Mouse (Mus musculus): ENCODE data around the gene Gm20388. TPM values are rescaled to one million over a fixed set of nuclear protein-coding genes. Genes with fewer than 3 reads are reported as not detected.

Gm20388 gene
- total RNA-seq, 1 experiment from 2014 or later: 35.7 TPM

DNA sequence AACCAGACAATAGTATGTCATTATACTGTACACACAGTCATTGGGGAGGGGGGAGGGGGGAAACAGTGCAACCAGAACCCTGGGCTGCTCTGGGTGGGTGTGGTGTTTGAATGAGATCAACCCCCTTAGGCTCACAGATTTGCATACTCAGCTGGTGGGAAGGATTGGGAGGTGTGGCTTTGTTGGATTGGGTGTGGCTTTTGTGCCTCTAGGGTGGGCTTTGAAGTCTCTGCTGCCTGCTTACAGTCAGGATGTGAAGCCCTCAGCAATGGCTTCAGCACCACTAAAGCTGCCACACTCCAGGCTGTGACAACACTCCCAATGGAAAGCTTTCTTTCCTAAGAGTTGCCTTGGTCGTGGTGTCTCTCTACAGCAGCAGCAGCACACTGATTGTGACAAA lies 1976.9 kb downstream of the Gm20388 start:
- ATAC-seq (replicated peaks; ENCODE audit: low read depth, poor library complexity, severe bottlenecking): no peak

DNA sequence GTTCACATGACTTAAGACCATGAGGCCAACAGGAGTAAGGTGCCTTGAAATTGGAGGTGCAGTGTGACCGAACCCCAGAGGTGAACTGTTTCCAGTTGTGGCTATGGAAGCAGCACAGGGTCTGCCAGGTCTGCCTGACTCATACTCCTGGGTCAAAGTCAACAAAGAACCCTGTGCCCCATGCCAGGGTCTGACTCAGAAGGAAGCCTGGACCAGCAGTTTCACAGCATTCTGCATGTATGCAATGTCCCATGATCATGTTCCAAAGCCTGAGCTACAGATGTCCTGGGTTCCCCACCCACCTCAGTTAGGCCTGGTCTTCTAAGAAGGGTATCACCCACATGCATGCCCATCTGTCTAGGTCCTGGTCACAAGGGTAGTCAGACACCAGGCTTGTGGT lies 1978.7 kb downstream of the Gm20388 start:
- ATAC-seq (replicated peaks; ENCODE audit: low read depth, poor library complexity, severe bottlenecking): no peak

DNA sequence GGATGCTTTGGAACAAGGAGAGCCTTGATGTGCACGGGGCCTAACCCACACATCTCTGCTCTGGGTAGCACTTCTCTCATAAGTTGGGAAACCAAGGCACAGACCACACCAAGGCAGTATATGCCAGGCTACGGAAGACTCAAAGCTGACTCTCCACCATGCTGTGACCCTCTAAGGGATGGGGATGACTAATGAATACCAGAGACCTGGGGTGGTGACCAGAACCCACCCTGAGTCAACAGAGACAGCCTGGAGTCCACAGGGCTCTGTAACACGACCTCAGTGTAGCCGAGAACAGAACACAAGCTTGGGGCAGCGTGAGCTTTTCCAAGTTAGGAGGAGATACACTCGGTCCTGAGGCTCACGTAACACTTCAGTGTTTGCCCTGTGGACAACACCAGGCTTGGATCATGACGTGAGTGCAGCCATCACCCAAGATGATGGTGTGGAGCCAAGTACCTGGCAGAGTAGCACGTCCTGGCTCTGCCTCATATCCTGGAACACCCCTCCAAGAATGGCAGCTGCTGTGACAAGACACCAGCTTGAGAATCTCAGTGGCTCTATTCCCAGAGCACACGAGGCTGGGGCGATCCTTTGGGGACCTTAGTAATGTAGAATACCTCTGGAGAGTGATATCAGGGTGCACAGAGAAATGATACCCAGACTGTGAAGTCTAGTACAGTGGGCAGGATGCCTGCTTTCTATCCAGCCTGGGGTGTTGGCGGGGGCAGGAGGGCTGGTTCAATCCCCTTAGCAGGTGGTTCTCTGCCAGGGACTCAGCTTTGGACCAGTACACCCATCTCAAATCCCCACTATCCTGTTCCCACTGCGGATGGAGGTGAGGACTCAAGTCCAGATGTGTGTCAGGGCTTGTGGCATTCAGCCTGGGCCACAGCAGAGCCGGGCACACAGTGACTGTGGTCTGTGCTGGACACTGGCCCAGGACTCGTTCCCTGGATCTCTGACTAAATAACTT lies 1979.5 kb downstream of the Gm20388 start:
- no peak for ATAC-seq (replicated peaks; ENCODE audit: low read depth, poor library complexity, severe bottlenecking)

DNA sequence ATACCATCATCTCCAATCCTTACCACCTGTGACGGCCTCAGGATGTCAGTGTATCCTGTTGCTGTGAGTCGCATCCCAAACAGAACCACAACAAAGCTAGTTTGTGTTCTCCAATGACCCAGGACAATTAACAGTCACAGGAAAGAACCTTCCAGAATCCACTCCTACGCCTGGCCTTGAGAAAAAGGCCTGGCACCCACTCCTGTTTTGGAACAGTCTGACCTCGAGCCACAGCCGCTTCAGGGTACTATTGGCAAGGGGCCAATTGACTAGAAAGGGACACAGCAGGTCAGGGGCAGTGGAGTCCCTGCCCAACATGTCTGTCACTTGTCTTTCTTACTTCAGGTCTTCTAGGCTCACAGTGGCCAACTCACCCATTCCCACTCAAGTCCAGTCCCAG lies 1982.2 kb downstream of the Gm20388 start:
- ATAC-seq (replicated peaks; ENCODE audit: low read depth, poor library complexity, severe bottlenecking): no peak

DNA sequence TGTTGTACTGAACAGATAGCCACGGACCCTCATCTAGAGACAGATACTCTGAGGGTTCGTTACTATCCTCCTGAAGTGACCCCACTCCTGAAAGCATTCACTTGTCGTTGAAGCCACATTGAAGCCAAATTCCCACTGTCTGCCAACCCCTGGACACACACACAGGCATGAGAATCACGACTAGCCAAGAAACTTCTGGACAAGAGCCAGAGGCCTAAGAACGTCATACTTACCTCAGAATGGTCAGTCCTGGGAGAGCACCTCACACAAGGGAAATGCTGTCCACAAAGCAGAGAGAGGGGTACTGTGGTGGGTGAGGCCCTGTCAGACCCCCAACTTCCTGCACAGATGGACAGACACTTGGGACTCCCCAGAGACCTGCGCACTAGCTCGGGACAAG lies 1985.3 kb downstream of the Gm20388 start:
- no peak for ATAC-seq (replicated peaks; ENCODE audit: low read depth, poor library complexity, severe bottlenecking)

DNA sequence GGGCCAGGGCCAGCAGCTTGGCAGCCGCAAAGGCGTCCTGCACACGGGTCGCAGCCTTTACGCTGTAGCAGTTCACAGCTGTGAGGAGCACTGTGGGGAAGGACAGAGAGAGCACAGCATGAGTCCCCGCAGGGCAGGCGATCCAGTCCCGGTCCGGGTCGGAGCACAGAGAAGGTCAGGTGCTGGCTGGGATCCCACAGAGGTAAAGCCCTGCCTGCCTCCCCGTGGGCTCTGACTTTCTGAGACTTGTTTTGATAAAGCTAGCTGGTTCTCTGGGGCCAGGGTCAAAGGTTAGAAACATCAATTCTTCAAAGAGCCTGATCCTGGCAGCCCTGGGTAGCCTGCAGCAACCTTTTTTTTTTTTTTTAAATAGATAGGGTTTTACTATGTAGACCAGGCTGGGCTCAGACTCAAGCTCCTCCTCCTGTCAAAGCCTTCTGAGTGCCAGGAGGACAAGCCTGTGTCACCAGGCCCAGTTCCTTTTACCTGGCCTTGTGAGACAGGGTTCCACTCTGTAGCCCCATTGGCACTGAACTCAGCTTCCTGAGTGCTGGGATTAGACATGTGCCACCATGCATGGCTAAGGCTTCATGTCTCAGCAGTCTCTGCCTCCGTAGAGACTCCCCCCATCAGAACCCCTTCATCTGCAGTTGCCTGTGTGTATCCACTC lies 1986.0 kb downstream of the Gm20388 start:
- ATAC-seq (replicated peaks; ENCODE audit: low read depth, poor library complexity, severe bottlenecking): no peak

DNA sequence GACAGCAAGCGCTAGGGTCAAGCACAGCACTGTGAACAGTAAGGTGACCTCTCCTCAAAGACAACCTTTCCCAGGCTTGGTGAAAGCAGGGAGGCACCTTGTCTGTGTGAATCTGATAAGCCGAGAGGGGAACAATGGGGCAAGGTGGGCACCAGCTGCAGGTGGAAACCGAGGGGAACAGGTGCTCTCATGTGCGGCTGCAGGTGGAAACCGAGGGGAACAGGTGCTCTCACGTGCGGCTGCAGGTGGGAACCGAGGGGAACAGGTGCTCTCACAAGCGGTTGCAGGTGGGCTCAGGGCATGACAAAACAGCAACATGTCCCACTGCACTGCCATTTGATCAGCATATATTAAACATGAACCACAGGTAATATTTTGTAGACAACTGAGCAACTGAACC lies 1986.6 kb downstream of the Gm20388 start:
- ATAC-seq (replicated peaks; ENCODE audit: low read depth, poor library complexity, severe bottlenecking): no peak

DNA sequence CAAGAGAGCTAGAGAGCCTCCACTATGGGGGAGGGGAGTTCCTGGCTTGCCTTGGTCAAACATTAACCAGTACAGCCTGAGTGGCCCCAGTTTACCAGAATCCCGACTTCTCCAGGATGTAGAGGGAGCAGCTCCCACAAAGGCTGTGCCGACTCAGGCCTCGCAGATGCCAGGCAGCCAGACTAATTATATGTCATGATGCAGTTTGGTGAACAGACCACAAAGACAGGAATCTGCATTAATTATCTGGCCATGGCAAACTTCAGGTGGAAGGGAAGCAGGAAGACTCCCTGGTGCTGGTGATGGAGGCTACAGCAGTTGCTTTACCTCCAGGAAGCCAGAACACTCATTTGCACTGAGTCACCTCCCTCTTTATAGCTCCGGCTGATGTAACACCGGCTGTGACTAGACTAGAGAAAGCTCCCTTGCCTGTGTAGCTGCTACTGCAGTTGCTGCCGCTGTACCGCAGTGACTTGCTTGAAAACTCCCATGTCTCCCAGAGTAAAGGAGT lies 1987.3 kb downstream of the Gm20388 start:
- peak; percentile 22 for ATAC-seq (replicated peaks; ENCODE audit: low read depth, poor library complexity, severe bottlenecking)

DNA sequence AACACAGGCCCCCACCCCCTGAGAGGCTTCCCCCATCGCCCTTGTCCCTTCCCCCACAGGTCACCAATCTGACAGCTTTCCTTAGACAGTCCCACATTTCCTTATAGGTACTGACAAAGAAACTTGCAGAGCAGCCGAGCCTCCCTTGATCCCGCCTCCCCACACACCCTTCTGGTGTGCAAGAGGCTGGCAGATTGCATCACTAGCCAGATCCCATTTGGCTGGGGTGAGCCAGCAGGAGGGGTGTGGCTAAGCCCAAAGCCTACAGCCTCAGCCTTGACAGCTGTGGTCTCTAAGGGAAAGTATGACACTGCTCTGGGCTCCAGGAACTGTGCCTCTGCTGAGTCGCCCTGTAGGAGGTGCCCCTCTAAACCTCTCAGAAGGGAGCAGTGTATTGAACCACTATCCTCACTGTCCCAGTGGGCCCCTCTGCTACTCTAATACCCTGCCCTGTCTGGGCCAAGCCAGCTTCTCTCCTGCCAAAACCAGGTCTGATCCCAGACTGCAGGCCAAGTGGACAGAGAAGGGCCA lies 1987.8 kb downstream of the Gm20388 start:
- peak; percentile 94 for ATAC-seq (replicated peaks; ENCODE audit: low read depth, poor library complexity, severe bottlenecking)

DNA sequence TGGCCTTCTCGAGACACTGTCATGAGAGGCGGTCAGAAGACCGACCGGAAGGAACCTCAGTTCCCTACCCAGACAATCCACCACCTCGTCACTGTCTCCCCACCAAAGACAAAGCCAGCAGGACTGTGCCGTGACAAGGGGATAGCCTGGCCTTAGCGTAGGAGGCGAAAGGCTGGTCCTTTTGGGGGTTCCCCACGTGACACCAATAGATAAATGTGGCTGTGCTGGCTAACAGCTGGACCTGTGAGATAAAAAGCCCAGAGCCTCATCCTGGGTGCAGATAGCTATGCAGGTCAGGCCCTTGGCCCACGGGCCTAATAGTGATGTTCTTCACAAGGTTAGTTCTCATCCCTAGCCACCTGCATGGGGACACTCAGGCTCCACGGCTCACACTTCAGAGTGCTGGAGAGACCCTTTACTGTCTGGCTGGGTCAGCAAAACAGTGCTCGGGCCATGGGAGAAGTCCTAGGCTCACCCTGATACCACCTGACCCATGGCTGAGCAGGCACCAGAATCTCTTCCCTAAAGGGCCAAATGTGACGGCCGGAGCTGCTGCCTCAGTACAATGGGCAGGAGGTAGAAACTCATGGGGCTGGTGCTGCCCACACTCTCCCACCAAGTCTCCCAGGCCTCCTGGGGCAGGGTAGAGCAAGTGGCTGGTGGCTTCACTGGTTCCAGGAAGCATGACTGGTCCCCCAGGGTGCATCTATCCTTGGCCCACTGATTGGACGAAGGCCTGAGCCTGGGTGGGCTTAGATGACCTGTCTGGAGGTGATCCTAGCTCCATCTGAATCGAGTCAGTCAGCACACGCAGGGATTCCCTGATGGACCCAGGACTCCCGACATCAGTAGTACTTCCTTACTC lies 1988.8 kb downstream of the Gm20388 start:
- ATAC-seq (replicated peaks; ENCODE audit: low read depth, poor library complexity, severe bottlenecking): 0 out of 2 replicates have a peak, but pooled peaks have one; percentile 15

DNA sequence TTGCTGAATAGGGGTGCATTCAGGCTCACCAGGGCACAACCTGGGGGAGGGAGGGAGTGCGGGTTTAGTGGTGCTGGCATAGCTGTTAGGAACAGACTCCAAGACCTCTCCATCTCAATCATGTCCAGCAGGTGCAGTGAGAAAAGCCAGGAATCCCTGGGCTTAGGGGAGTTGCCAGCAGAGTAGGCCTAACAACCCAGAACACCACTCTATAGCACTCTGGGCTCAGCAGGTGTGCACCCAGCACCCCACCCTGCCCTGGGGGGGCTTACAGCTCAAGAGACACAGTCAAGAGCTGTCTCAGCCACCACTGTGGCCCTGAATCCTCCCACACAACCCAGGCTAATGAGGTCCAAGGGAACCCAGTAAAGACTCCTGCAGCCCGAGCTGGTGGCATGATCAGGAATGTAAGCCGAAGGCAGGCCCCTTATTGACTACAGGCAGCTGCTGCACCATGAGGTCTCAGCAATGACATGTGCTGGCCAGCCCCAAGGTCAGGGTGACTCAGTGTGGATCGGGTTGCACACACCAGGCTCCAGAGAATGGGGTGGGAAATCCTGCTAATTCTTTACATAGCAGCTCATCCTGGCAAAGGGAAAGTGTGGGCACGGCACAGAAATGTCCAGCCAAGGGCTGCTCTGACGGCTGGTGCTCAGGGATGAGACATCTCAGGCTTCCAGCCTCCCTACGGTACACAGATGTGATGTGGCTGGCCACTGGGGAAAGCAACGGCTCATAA lies 1991.0 kb downstream of the Gm20388 start:
- no peak for ATAC-seq (replicated peaks; ENCODE audit: low read depth, poor library complexity, severe bottlenecking)

DNA sequence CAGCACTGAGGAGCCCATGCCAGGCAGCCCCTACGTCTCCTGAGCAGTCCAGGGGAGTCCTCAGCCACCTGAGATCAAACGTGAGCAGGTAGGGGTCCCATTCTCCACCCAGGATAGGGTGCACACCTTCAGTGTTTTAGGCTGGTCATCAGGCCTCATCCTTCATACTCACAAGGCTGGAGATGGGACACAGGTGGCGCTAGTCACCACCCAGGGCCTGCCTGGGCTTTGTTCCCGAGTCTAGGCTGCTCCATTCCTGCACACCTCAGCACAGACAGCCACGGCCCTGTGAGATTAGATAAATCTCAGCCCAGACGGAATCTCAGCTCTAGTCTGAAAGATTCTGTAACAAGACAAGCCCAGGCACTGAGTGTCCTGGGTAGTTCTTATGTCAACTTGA lies 1993.3 kb downstream of the Gm20388 start:
- no peak for ATAC-seq (replicated peaks; ENCODE audit: low read depth, poor library complexity, severe bottlenecking)

DNA sequence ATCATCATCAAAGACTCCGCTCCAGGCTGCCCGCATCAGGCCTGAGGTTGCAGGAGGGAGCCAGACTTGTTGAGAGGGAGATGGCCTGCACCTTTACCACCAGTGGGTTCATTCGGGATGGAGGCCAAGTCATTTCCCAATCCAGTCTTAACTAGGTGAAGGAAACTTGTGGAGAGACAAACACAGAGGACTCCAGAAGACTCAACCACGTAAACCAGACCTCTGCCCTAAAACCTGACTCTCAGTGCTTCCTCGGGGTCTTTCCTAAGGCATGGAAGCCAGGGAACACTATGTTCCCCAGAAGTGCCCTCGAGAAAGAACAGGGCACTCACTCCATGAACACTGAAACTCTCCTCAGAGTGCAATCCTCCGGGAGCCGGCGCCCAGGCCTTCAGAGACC lies 1994.4 kb downstream of the Gm20388 start:
- ATAC-seq (replicated peaks; ENCODE audit: low read depth, poor library complexity, severe bottlenecking): no peak

DNA sequence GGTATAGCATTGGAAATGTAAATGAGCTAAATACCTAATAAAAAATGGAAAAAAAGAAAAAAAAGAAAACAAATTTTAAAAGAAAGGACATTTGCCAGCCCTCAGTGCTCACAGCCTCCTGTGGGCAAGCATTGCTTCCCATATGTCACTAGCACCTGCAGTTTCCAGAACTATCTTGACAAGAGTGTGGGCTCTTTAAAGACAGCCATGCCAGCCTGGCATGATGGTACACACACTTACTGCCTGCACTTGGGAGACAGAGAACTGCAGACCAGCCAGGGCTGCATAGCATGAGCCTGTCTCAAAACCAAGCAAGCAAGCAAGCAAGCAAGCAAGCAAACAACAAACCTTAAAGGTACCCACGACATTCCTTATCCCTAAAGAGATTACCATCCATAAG lies 1994.8 kb downstream of the Gm20388 start:
- ATAC-seq (replicated peaks; ENCODE audit: low read depth, poor library complexity, severe bottlenecking): no peak

DNA sequence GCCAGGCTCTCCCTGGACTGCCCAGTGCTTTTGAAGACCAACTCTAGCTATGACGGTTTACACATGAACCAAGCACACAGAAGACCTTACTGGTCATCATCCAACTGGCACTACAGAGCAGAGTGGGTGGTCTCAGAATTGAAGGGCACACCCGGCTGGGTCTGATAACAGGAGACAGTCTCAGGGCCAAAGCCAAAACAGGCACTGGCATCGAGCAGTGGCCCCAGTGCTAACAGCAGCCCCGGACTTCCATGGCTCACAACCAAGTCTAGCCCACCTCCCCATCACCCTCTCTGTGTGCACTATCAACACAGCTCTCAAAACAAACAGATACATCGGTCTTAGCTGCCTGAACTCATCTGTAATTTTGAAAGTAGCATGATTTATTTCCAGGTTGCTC lies 1995.2 kb downstream of the Gm20388 start:
- ATAC-seq (replicated peaks; ENCODE audit: low read depth, poor library complexity, severe bottlenecking): no peak

DNA sequence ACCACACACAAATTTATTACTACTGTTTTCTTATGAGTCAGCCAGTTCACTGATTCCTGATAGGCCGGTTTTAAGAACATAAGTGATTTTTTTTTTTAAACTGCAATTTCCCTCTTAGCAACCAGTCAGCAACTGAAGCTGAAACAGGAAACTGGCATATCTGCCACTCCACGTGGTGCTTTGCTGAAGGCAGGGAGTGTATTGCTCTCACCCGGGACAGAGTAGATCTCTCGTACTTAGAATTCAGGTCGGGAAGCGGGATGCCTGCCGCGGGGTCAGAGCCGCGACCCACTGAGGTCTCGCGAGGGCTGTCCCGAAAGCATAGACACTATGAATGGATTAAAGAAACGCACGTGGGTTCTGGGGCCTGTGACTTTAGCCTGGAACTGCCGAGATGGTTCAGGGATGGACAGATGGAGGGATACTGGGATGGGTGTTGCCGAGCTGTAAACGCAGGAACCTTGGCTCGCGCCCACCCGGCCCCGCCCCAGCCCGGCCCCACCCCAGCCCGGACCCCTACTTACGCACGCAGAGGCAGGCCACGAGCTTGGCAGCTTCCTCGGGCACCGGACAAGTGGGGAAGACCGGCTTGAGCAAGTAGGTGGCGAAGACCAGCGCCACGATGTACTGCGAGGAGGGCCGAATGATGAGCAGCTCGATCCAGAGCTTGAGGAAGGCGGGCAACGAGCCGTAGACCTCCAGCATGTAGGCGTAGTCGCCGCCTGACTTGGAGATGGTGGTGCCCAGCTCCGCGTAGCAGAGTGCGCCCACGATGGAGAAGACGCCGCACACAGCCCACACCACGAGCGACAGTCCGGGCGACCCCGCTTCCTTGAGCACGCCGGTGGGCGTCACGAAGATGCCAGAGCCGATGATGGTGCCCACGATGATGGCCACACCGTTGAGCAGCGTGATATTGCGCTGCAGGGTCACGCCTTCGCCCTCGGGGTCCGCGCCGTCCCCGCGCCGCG lies 1996.2 kb downstream of the Gm20388 start:
- peak; percentile 39 for ATAC-seq (replicated peaks; ENCODE audit: low read depth, poor library complexity, severe bottlenecking)

DNA sequence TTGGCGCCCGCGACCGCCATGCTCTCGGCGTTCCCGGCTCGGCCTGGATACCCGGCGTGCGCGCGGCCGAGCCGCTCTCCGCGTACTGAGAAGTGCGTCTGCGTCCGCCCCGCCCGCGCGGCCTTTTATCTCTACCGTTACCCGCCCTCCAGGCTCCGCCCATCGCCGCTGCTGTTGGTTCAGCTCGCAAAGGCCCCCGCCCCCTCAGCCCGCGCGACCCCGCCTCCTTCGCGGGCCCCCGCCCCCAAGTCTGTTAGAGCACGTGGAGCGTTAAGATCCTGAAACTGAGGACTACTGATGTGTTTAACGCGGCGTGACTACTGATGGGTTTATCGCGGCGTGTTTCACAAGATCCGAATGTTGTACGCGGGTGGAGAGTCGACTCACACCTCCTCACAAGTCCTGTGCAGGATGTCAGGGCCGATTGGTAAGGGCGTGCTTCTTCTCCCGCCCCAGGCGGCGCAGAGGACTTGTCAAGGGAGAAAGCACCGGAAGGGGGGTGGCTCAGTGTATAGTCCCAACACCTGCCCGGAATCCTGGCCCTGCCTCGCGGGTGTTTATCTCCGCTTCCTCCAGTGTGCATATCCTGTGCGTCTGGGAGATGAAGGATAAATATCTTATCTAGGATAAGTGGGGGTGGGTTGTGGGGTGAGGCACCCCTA lies 1997.1 kb downstream of the Gm20388 start, which contains the start of gene Slc7a5:
Slc7a5 (minus strand) TSS at position 108 of the 662 bp plus-strand sequence.
- peak; percentile 70 for ATAC-seq (replicated peaks; ENCODE audit: low read depth, poor library complexity, severe bottlenecking)

Measured in common myeloid progenitor, adult 5-6 weeks (primary cell).